Mouse (Mus musculus) left cerebral cortex, adult 9 months (tissue): ENCODE measurements around the gene Vmn1r77.
"Not testable (repeated sequence)": the region's sequence is repeated elsewhere in the genome, so short reads cannot be mapped to it uniquely, and the experiment has no call there.

ENCODE experiments used
- DNase-seq, 2 experiments: peaks; one replicate each; pipeline ENCODE4 v3.0.0; 2022; ENCODE audit warnings: low spot score in 2 of 2

Vmn1r77 gene

GRCm38 (mm10) chr7:12036452-12036851 lies at the start of gene Vmn1r77:
Gene Vmn1r77, plus strand, starts transcription at chr7:12036752.
- DNase-seq: not testable (repeated sequence)

GRCm38 (mm10) chr7:12011491-12011890 lies 25.1 kb upstream of the Vmn1r77 start:
- not testable (repeated sequence) for DNase-seq

- DNase-seq: not testable (repeated sequence)
Observed at GRCm38 (mm10) chr7:12012392-12012791, 24.2 kb upstream of the Vmn1r77 start.

- DNase-seq: no peak
Observed at GRCm38 (mm10) chr7:12013106-12013505, 23.4 kb upstream of the Vmn1r77 start.

- not testable (repeated sequence) for DNase-seq
Observed at GRCm38 (mm10) chr7:12017829-12018228, 18.7 kb upstream of the Vmn1r77 start.

GRCm38 (mm10) chr7:12040664-12041063 lies 4.1 kb downstream of the Vmn1r77 start:
- no peak for DNase-seq
